Mouse (Mus musculus): Measurements from ENCODE around the gene Cps1.

GRCm38 (mm10) chr1:67182201-67182600 is 59.4 kb downstream of the Cps1 start:
- TF ChIP-seq CTCF (conservative IDR thresholded peaks at IDR 0.05; ENCODE audit: low read length) (no peak), POU5F1 (IDR thresholded peaks at IDR 0.05; ENCODE audit: borderline replicate concordance, low read length) (no peak), NANOG (IDR thresholded peaks at IDR 0.05; ENCODE audit: borderline replicate concordance, low read length) (no peak)
